Mouse (Mus musculus) E14TG2a.4 (cell line): ENCODE measurements around the gene Cpne5.

Source experiments
- H3K27me3 ChIP-seq: 2 replicates; pipeline ENCODE4 v1.6.1; 2014; ENCODE audit warnings: low read length, control low read depth; ENCODE audit not compliant: insufficient read depth
- H3K36me3 ChIP-seq: 2 replicates; pipeline ENCODE4 v1.6.1; 2014; ENCODE audit warnings: low read length, control low read depth; ENCODE audit not compliant: insufficient read depth
- H3K4me1 ChIP-seq: replicated peaks from 2 replicates; pipeline ENCODE4 v1.6.1; 2014; ENCODE audit warnings: low read depth, low read length, control low read depth
- H3K4me3 ChIP-seq: replicated peaks from 2 replicates; pipeline ENCODE4 v1.5.1; 2014; ENCODE audit warnings: mild to moderate bottlenecking, low read length
- H3K9me3 ChIP-seq: 2 replicates; pipeline ENCODE4 v1.6.1; 2014; ENCODE audit warnings: low read length, control low read depth
- CTCF ChIP-seq: conservative IDR thresholded peaks from 2 replicates; pipeline ENCODE4 v1.5.1; 2014; ENCODE audit warnings: low read length
- NANOG ChIP-seq: IDR thresholded peaks from 2 replicates; pipeline ENCODE4 v1.6.1; 2014; ENCODE audit warnings: borderline replicate concordance, low read length, mixed read lengths
- POU5F1 ChIP-seq: IDR thresholded peaks from 2 replicates; pipeline ENCODE4 v1.6.1; 2014; ENCODE audit warnings: low read length, borderline replicate concordance

The Cpne5 gene

GRCm38 (mm10) chr17:29143266-29143665 lies 94.7 kb downstream of the Cpne5 start:
- peaks cover 71% of the 10 kb centered on the region for H3K4me1 ChIP-seq
- H3K9me3 ChIP-seq: no peaks in the 10 kb centered on the region
- TF ChIP-seq CTCF: no peak
- no peak for TF ChIP-seq POU5F1
- no peak for TF ChIP-seq NANOG
- H3K4me3 ChIP-seq: no peak overlapping the region
- H3K27me3 ChIP-seq: peaks cover 14% of the 10 kb centered on the region; the same call in 1 of the 2 replicates
- no peaks in the 10 kb centered on the region for H3K36me3 ChIP-seq

DNA sequence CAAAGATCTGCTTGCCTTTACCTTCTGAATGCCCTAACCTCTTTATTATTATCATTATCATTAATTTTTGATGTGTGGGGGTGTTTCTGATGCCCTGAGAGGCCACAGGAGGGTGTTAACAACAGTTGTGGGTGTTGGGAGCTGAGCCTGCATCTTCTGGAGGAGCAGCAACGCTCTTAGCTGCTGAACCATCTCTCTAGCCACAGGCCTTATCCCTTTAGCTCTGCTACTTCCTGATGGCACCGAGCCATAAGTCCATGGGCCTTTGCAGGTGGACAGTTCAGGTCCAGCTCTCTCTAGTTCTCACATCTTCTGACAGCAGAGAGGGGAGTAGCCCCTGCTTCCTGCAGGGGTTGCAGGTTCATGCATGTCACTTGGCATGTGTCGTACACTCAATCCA lies 96.4 kb downstream of the Cpne5 start:
- no peaks in the 10 kb centered on the region for H3K36me3 ChIP-seq
- no peak for TF ChIP-seq CTCF
- TF ChIP-seq NANOG: no peak
- TF ChIP-seq POU5F1: no peak
- no peaks in the 10 kb centered on the region for H3K9me3 ChIP-seq
- peaks cover 14% of the 10 kb centered on the region for H3K27me3 ChIP-seq
- H3K4me1 ChIP-seq: peaks cover 56% of the 10 kb centered on the region
- H3K4me3 ChIP-seq: no peak overlapping the region

DNA sequence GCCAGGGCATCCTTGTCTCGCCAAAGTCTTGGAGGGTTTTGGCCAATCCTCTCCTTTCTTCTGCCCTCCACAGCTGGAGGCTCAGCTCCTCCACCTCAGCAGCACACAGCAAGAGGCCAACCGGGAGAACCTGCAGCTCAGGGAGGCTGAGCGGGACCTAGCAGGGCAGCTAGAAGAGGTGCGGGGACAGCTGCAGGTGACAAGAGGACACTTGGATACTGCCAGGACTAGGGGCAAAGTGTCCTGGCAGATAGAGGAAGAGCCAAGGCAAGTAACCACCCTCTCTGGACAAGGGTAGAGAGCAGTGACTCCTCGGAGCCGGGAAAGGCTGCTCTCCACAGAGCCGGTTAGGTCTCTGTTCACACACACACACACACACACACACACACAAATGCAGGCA lies 100.1 kb downstream of the Cpne5 start:
- Histone ChIP-seq H3K36me3 (no peaks in the 10 kb centered on the region), H3K27me3 (peaks cover 35% of the 10 kb centered on the region), H3K4me3 (no peak overlapping the region), H3K9me3 (no peaks in the 10 kb centered on the region), H3K4me1 (peaks cover 62% of the 10 kb centered on the region)
- TF ChIP-seq CTCF (no peak), NANOG (no peak), POU5F1 (no peak)

- H3K36me3 ChIP-seq: no peaks in the 10 kb centered on the region
- TF ChIP-seq NANOG (no peak), CTCF (no peak), POU5F1 (no peak)
- no peaks in the 10 kb centered on the region for H3K9me3 ChIP-seq
- H3K4me3 ChIP-seq: no peak overlapping the region
- peaks cover 45% of the 10 kb centered on the region for H3K27me3 ChIP-seq
- peaks cover 56% of the 10 kb centered on the region for H3K4me1 ChIP-seq
These were observed 101.7 kb downstream of the Cpne5 start for GRCm38 (mm10) chr17:29136236-29136635.

DNA sequence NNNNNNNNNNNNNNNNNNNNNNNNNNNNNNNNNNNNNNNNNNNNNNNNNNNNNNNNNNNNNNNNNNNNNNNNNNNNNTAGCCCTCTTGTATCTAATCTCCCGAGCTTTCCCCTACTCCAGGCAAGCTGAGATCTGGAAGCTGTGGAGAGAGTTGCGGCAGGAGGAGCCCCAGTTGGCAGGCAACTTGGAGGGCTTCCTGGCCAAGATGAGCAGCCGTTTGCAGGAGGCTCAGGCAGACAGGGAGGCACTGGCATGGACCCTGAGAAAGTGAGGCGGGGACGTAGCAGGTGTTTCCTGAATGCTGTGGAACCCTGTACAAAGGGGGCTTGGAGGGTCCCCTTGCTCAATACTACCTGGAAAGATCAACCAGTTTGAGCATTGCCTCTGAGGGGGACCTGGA lies 102.9 kb downstream of the Cpne5 start:
- Histone ChIP-seq H3K4me3 (no peak overlapping the region; the same call in 1 of the 2 replicates), H3K27me3 (peaks cover 49% of the 10 kb centered on the region), H3K4me1 (peaks cover 45% of the 10 kb centered on the region), H3K9me3 (no peaks in the 10 kb centered on the region), H3K36me3 (no peaks in the 10 kb centered on the region)
- TF ChIP-seq CTCF: no peak
- TF ChIP-seq POU5F1: no peak
- no peak for TF ChIP-seq NANOG

- Histone ChIP-seq H3K9me3 (no peaks in the 10 kb centered on the region), H3K36me3 (no peaks in the 10 kb centered on the region), H3K27me3 (peaks cover 28% of the 10 kb centered on the region), H3K4me3 (no peak overlapping the region), H3K4me1 (peaks cover 14% of the 10 kb centered on the region)
- TF ChIP-seq POU5F1: no peak
- TF ChIP-seq NANOG: no peak
- no peak for TF ChIP-seq CTCF
These were observed 108.6 kb downstream of the Cpne5 start for GRCm38 (mm10) chr17:29129341-29129740.

- no peaks in the 10 kb centered on the region for H3K36me3 ChIP-seq
- H3K4me3 ChIP-seq: no peak overlapping the region
- TF ChIP-seq POU5F1 (no peak), NANOG (no peak), CTCF (no peak)
- H3K27me3 ChIP-seq: peaks cover 16% of the 10 kb centered on the region
- no peaks in the 10 kb centered on the region for H3K9me3 ChIP-seq
- H3K4me1 ChIP-seq: peaks cover 13% of the 10 kb centered on the region
These were observed 111.4 kb downstream of the Cpne5 start for GRCm38 (mm10) chr17:29126561-29126960.

- Histone ChIP-seq H3K9me3 (no peaks in the 10 kb centered on the region), H3K27me3 (peaks cover 3% of the 10 kb centered on the region; the same call in 1 of the 2 replicates), H3K4me3 (no peak overlapping the region), H3K4me1 (peaks cover 21% of the 10 kb centered on the region), H3K36me3 (no peaks in the 10 kb centered on the region)
- TF ChIP-seq CTCF: no peak
- TF ChIP-seq POU5F1: no peak
- TF ChIP-seq NANOG: no peak
These were observed 114.3 kb downstream of the Cpne5 start for GRCm38 (mm10) chr17:29123578-29124174.

DNA sequence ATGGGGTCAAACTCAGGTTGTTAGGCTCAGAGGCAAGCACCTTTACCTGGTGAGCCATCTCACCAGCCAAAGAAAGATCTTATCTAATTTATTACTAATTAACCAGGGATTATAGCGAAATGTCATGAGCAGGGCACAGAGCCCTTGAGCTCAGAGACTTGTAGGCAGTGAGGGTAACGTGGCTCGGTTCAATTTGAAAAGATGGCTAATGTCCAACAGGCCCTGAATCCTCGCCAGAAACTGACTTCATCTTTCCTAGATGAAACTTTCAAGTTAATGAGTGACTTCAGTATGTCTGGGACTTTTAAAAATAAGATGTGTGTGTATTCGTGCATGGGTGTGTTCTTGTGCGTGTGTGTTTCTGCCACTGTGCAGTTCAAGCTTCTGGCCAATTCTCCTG lies 115.2 kb downstream of the Cpne5 start:
- Histone ChIP-seq H3K36me3 (no peaks in the 10 kb centered on the region), H3K4me3 (no peak overlapping the region), H3K9me3 (no peaks in the 10 kb centered on the region), H3K4me1 (peaks cover 21% of the 10 kb centered on the region), H3K27me3 (peaks cover 3% of the 10 kb centered on the region; the same call in 1 of the 2 replicates)
- TF ChIP-seq CTCF (no peak), NANOG (no peak), POU5F1 (no peak)
